In the genomic region with DNA sequence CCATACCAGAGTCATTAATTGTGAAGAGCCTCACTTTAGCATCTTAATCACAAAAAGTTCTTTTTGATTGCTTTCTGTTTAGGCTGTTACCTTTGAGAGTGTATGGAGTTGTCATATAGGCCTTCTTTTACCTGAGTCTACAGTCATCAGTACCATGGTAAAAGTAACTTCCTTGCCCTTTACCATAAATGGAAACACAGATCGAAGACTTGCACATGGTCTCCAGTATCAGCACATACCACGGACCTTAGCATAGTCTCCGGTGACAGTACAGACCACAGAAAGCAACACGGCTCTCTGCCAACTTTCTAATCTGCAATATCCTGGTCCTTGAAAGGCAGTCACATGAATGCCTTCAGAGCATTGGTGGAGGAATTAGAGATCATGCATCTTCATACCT, we compare ENCODE assay signal across 17 mouse cellular contexts.
DNase-seq lines count a peak whose midpoint lies in the region; TF ChIP-seq lines count a peak whose summit lies in the region.
"Had no signal": no experiment of that assay in that cellular context is flagged by ENCODE, and none has a peak within 500 bp of the region (broad histone marks: within the 10 kb centered on the region; RNA-seq: fewer than 3 reads in every experiment).

No protein-coding gene starts in this region.

- DNase-seq in 3T3-L1 (ENCODE audit: low read depth, low spot score) = peak; percentile 2
- peak; percentile 52 for DNase-seq in 416B (ENCODE audit: low read depth)
- peak; percentile 29 for DNase-seq in MEL (ENCODE audit: low read depth, low spot score)
- no peak for DNase-seq in embryonic facial prominence, embryonic 10.5 days (ENCODE audit: low spot score)
- DNase-seq in lung, postnatal 36 days = no peak
- DNase-seq in lung, adult 18-20 months = no peak
- DNase-seq: cerebellum, adult 11 months; cerebellum, adult 8-10 months; cerebellum, postnatal 14 days; cerebellum, postnatal 36 days; embryo, embryonic 11 days; forebrain, postnatal 0 days had no signal

- no peaks in the 10 kb centered on the region for H3K36me3 ChIP-seq in MEL (ENCODE audit: control insufficient read depth in 1 of 2, insufficient read depth in 2 of 2, low read length in 2 of 2)
- H3K36me3 ChIP-seq in embryonic facial prominence, embryonic 10.5 days (replicated peaks) = no peaks in the 10 kb centered on the region
- H3K36me3 ChIP-seq: embryonic facial prominence, embryonic 12.5 days; forebrain, embryonic 15.5 days; G1E had no signal

- H3K9me3 ChIP-seq in MEL (replicated peaks; ENCODE audit: insufficient read depth, low read length) = no peaks in the 10 kb centered on the region
- no peaks in the 10 kb centered on the region for H3K9me3 ChIP-seq in embryonic facial prominence, embryonic 10.5 days
- H3K9me3 ChIP-seq: embryonic facial prominence, embryonic 12.5 days; forebrain, embryonic 13.5 days; forebrain, embryonic 15.5 days had no signal

- H3K4me3 ChIP-seq in MEL (ENCODE audit: control insufficient read depth in 1 of 2, insufficient read depth in 1 of 2, low read depth in 2 of 2, low read length in 2 of 2) = no peak overlapping the region
- H3K4me3 ChIP-seq in embryonic facial prominence, embryonic 10.5 days = no peak overlapping the region
- H3K4me3 ChIP-seq: embryonic facial prominence, embryonic 12.5 days; forebrain, embryonic 13.5 days; forebrain, embryonic 15.5 days had no signal

- H3K79me2 ChIP-seq in MEL (ENCODE audit: control insufficient read depth, insufficient read depth, low read length, poor library complexity) = no peaks in the 10 kb centered on the region

- no peak overlapping the region for H3K27ac ChIP-seq in MEL (ENCODE audit: control insufficient read depth, low read depth, low read length)
- H3K27ac ChIP-seq in embryonic facial prominence, embryonic 10.5 days (replicated peaks) = no peak overlapping the region
- H3K27ac ChIP-seq: embryonic facial prominence, embryonic 12.5 days; forebrain, embryonic 13.5 days; forebrain, embryonic 15.5 days had no signal

- TF ChIP-seq RAD21 in MEL (IDR thresholded peaks at IDR 0.05; ENCODE audit: low read depth, low read length) = no peak

- H3K27me3 ChIP-seq in MEL (ENCODE audit: control insufficient read depth in 1 of 2, insufficient read depth in 2 of 2, low read length in 2 of 2) = no peaks in the 10 kb centered on the region
- no peaks in the 10 kb centered on the region for H3K27me3 ChIP-seq in embryonic facial prominence, embryonic 10.5 days (replicated peaks; ENCODE audit: low read depth, poor library complexity, severe bottlenecking)
- H3K27me3 ChIP-seq: CH12.LX; embryonic facial prominence, embryonic 12.5 days; forebrain, embryonic 13.5 days; forebrain, embryonic 15.5 days had no signal

- WGBS in embryonic facial prominence, embryonic 10.5 days = 91% methylated on average over 4 of the region's 4 CpGs

- no peak for TF ChIP-seq EP300 in MEL (IDR thresholded peaks at IDR 0.05; ENCODE audit: low read depth in 1 of 2, low read length in 2 of 2)

- peaks cover 0 to 7% of the 10 kb centered on the region in 2 experiments; a peak in 1 of 4 replicates for H3K4me1 ChIP-seq in MEL (ENCODE audit: control insufficient read depth in 1 of 2, insufficient read depth in 2 of 2, low read length in 2 of 2)
- no peaks in the 10 kb centered on the region for H3K4me1 ChIP-seq in embryonic facial prominence, embryonic 10.5 days
- H3K4me1 ChIP-seq: embryonic facial prominence, embryonic 12.5 days; forebrain, embryonic 13.5 days had no signal

- no peak for TF ChIP-seq CTCF in MEL (IDR thresholded peaks at IDR 0.05 in 2 of 3, conservative IDR thresholded peaks at IDR 0.05 in 1 of 3; ENCODE audit: control insufficient read depth in 1 of 3, insufficient read depth in 1 of 3, low read depth in 2 of 3, low read length in 3 of 3, poor library complexity in 1 of 3, severe bottlenecking in 1 of 3)

- TF ChIP-seq POLR2A in MEL (IDR thresholded peaks at IDR 0.05; ENCODE audit: control insufficient read depth in 1 of 2, insufficient read depth in 1 of 2, low read depth in 1 of 2, low read length in 2 of 2, poor library complexity in 1 of 2) = no peak

- H3K9ac ChIP-seq in MEL (ENCODE audit: control insufficient read depth, low read depth, low read length, poor library complexity, severe bottlenecking) = no peak overlapping the region
- H3K9ac ChIP-seq: embryonic facial prominence, embryonic 12.5 days; forebrain, embryonic 13.5 days; forebrain, embryonic 15.5 days; forebrain, postnatal 0 days had no signal

TF ChIP-seq in MEL, 35 proteins besides CTCF, POLR2A, EP300 and RAD21:
- TF ChIP-seq SMC3 (IDR thresholded peaks at IDR 0.05; ENCODE audit: low read depth, low read length) (no peak), TCF12 (IDR thresholded peaks at IDR 0.05; ENCODE audit: low read depth, low read length) (no peak), RCOR1 (IDR thresholded peaks at IDR 0.05; ENCODE audit: low read depth, low read length) (no peak), E2F4 (IDR thresholded peaks at IDR 0.05; ENCODE audit: borderline replicate concordance, low read depth, low read length) (no peak), HCFC1 (IDR thresholded peaks at IDR 0.05; ENCODE audit: low read depth, low read length) (no peak)

Comparison
In these comparisons a context has a peak if more than half of its experiments do, and no peak if none do; other contexts are left out.
1. DNase-seq: peak in 3T3-L1 (single experiment), 416B (single experiment) and MEL (single experiment); none in embryonic facial prominence, embryonic 10.5 days (single experiment), lung, postnatal 36 days (single experiment) and lung, adult 18-20 months (0 of 2).